Mouse (Mus musculus) lung, embryonic 15.5 days (tissue): Measurements from ENCODE around the gene Rassf8. TPM values are rescaled to one million over a fixed set of nuclear protein-coding genes. Genes with fewer than 3 reads are reported as not detected.
A peak's percentile ranks its signal among the peaks of the same experiment; 100 is the strongest.

ENCODE experiments used
- ATAC-seq: fragments of 200-750 bp; cut with Nextera tagmentation; 2 replicates; pipeline ENCODE4 v1.8.0; 2017; ENCODE audit warnings: moderate number of reproducible peaks, borderline replicate concordance; ENCODE audit not compliant: low FRiP score, low TSS enrichment; ENCODE audit errors: extremely low read depth
- H3K27ac ChIP-seq: fragments of 300-500 bp; sonication (generic); 2 replicates; pipeline ENCODE4 v1.5.1; 2015; ENCODE audit warnings: moderate library complexity, mild to moderate bottlenecking, inconsistent platforms
- H3K27me3 ChIP-seq: fragments of 300-500 bp; sonication (generic); 2 replicates; pipeline ENCODE4 v1.6.1; 2015; ENCODE audit warnings: inconsistent platforms
- H3K36me3 ChIP-seq: fragments of 300-500 bp; sonication (generic); 2 replicates; pipeline ENCODE4 v1.6.1; 2015; ENCODE audit warnings: inconsistent platforms
- H3K4me1 ChIP-seq: fragments of 300-500 bp; sonication (generic); 2 replicates; pipeline ENCODE4 v1.6.1; 2015; ENCODE audit warnings: inconsistent platforms
- H3K4me2 ChIP-seq: fragments of 300-500 bp; sonication (generic); 2 replicates; pipeline ENCODE4 v1.6.1; 2015; ENCODE audit warnings: inconsistent platforms, mild to moderate bottlenecking, moderate library complexity
- H3K4me3 ChIP-seq: fragments of 300-500 bp; sonication (generic); 2 replicates; pipeline ENCODE4 v1.5.1; 2015; ENCODE audit warnings: mild to moderate bottlenecking, inconsistent platforms
- H3K9ac ChIP-seq: fragments of 300-500 bp; sonication (generic); 2 replicates; pipeline ENCODE4 v1.6.1; 2015; ENCODE audit warnings: inconsistent platforms
- H3K9me3 ChIP-seq: fragments of 300-500 bp; sonication (generic); 2 replicates; pipeline ENCODE4 v1.6.1; 2016; ENCODE audit warnings: inconsistent platforms
- WGBS: fragments of 180-500 bp; shearing (Covaris S2); methylation state at CpG from one replicate; pipeline ENCODE4 v1.1.7; 2015; 5-methylcytosine and 5-hydroxymethylcytosine counted together
- polyA plus RNA-seq: library from polyadenylated mRNA; unstranded; fragments of >200 nt; fragmentation: Nextera tagmentation; extraction: Ambion mirVana; gene quantifications from 2 replicates; pipeline ENCODE4 v1.2.1, GENCODE M21; 2015

The Rassf8 gene
- polyA plus RNA-seq, 1 experiment from 2014 or later: 7.8 TPM

- Histone ChIP-seq H3K9ac (no peak overlapping the region), H3K9me3 (no peaks in the 10 kb centered on the region), H3K4me1 (peaks cover 62% of the 10 kb centered on the region), H3K36me3 (no peaks in the 10 kb centered on the region), H3K27me3 (no peaks in the 10 kb centered on the region), H3K4me2 (no peak overlapping the region), H3K27ac (0 out of 2 replicates have a peak overlapping the region, but pooled peaks have one; percentile 88), H3K4me3 (no peak overlapping the region)
- no peak for ATAC-seq
- WGBS: 70% methylated on average over 6 of the region's 6 CpGs
Measured at GRCm38 (mm10) chr6:145766971-145767370, 20.4 kb downstream of the Rassf8 start.

DNA sequence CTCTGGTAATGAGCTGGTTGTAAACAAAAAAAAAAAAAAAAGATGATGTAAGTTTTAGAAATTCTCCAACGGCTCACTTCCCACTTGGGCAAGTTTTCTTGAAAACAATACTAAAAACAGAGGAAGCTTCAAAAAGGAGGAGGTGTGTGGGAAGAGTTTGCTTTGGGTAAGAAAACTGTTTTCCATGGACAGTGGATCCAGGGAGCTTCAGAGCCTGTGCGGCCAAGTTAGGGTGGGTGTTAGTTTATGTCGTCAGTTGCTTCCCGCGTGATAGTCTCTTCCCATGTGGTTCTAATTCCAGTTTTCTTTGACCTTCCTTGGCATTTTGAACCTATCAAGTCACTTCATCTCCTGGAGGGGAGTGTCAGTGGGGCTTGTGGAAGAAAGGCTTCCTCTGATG, 21.1 kb downstream of the Rassf8 start:
- WGBS: 44% methylated on average over 5 of the region's 5 CpGs
- no peaks in the 10 kb centered on the region for H3K27me3 ChIP-seq
- peak overlapping the region; percentile 88 for H3K27ac ChIP-seq
- ATAC-seq: no peak
- no peak overlapping the region for H3K9ac ChIP-seq
- H3K36me3 ChIP-seq: no peaks in the 10 kb centered on the region
- H3K4me3 ChIP-seq: no peak overlapping the region
- H3K9me3 ChIP-seq: no peaks in the 10 kb centered on the region
- peaks cover 62% of the 10 kb centered on the region for H3K4me1 ChIP-seq
- H3K4me2 ChIP-seq: no peak overlapping the region

DNA sequence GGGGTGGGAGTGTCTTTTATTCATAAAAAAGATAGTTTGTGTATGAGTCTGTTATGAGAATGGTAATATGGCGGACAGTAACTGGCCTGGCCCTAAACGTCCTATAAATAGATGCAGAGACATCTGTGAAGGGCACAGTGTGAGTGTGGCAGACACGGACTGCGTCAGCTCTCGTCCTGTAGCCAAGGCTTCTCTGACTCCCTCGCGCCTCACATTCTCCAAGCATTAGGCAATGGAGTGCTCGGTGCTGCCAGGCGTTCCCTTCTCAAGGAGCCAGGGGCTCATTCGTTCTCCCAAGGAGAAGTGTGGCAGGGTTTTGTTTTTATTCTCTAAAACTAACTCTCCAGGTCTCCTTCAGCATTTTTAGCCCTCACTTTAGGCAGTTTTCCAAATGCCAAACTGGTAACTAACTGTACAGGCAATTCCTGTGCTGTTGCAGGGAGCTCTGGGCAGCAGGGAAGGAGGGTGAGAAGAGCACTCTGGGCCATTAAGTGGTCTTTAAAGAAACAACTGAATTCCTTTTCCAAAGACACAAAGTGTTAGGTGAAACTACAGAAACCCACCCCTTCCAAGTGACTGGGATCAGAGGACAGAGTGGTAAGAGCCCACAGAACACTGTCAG, 22.2 kb downstream of the Rassf8 start:
- Histone ChIP-seq H3K9ac (no peak overlapping the region), H3K36me3 (no peaks in the 10 kb centered on the region), H3K9me3 (no peaks in the 10 kb centered on the region), H3K4me3 (no peak overlapping the region), H3K4me2 (no peak overlapping the region), H3K27ac (peak overlapping the region; percentile 88), H3K4me1 (peaks cover 55% of the 10 kb centered on the region), H3K27me3 (no peaks in the 10 kb centered on the region)
- peak; percentile 89 for ATAC-seq
- 25% methylated on average over 10 of the region's 10 CpGs for WGBS

DNA sequence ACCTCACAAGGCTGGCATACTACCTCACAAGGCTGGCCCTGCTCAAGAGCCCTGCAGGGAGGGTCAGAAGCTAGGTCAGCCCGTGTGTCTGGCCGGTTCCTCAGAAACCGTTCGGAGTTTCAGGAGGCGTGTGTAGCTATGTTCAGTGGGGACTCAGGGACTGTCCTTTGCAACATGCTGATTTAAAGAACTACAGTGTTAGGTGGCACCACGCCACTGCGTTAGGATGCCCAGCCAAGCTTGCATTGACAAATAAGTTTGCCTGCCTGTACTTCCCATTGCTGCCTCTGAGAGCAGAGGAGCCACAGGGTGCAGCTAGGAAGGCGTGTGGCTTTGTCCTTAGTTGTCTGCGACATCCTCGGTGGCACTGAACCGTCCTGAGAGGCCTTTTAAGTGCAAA, 23.3 kb downstream of the Rassf8 start:
- ATAC-seq: no peak
- WGBS: 74% methylated on average over 11 of the region's 11 CpGs
- H3K27me3 ChIP-seq: no peaks in the 10 kb centered on the region
- H3K4me1 ChIP-seq: peaks cover 45% of the 10 kb centered on the region
- no peaks in the 10 kb centered on the region for H3K36me3 ChIP-seq
- no peak overlapping the region for H3K9ac ChIP-seq
- no peak overlapping the region for H3K4me2 ChIP-seq
- H3K27ac ChIP-seq: peak overlapping the region; percentile 88
- H3K9me3 ChIP-seq: no peaks in the 10 kb centered on the region
- H3K4me3 ChIP-seq: no peak overlapping the region

- Histone ChIP-seq H3K27ac (peak overlapping the region; percentile 88), H3K36me3 (no peaks in the 10 kb centered on the region), H3K4me1 (peaks cover 41% of the 10 kb centered on the region), H3K9ac (no peak overlapping the region), H3K27me3 (no peaks in the 10 kb centered on the region), H3K9me3 (no peaks in the 10 kb centered on the region), H3K4me2 (no peak overlapping the region), H3K4me3 (no peak overlapping the region)
- 48% methylated on average over 18 of the region's 18 CpGs for WGBS
- no peak for ATAC-seq
Measured at GRCm38 (mm10) chr6:145770272-145771000, 23.9 kb downstream of the Rassf8 start.

- no peak overlapping the region for H3K27ac ChIP-seq
- WGBS: 94% methylated on average over 2 of the region's 2 CpGs
- no peak for ATAC-seq
Measured at GRCm38 (mm10) chr6:145774436-145774835, 27.9 kb downstream of the Rassf8 start.

DNA sequence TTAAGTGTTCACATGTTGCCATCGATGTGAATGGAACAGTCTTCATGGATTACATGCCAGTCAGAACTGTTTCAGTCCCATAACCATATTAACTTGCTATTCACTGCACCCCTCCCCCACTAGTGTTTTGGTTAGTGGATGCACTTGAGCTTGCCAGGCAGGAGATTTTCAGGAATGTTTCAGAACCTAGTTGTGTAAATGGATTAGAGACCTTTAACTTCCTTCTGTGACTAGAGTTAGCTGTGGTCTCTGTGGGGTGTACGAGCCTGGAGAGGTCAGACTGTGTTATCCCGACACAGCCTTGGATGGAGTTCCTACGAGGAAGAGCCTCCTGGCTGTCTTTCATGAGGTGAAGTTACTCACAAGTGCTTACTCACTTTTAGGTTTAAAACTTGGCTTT, 29.7 kb downstream of the Rassf8 start:
- no peaks in the 10 kb centered on the region for H3K9me3 ChIP-seq
- H3K27me3 ChIP-seq: no peaks in the 10 kb centered on the region
- 74% methylated on average over 4 of the region's 4 CpGs for WGBS
- no peak for ATAC-seq
- H3K36me3 ChIP-seq: no peaks in the 10 kb centered on the region
- peaks cover 7% of the 10 kb centered on the region for H3K4me1 ChIP-seq
- no peak overlapping the region for H3K4me2 ChIP-seq
- H3K27ac ChIP-seq: no peak overlapping the region
- H3K9ac ChIP-seq: no peak overlapping the region
- H3K4me3 ChIP-seq: no peak overlapping the region

More at GRCm38 (mm10) chr6:145774436-145774835, 27.9 kb downstream of the Rassf8 start:
- H3K36me3 ChIP-seq: no peaks in the 10 kb centered on the region
- no peak overlapping the region for H3K4me2 ChIP-seq
- peaks cover 20% of the 10 kb centered on the region for H3K4me1 ChIP-seq
- no peak overlapping the region for H3K4me3 ChIP-seq
- no peaks in the 10 kb centered on the region for H3K9me3 ChIP-seq
- no peak overlapping the region for H3K9ac ChIP-seq
- no peaks in the 10 kb centered on the region for H3K27me3 ChIP-seq

DNA sequence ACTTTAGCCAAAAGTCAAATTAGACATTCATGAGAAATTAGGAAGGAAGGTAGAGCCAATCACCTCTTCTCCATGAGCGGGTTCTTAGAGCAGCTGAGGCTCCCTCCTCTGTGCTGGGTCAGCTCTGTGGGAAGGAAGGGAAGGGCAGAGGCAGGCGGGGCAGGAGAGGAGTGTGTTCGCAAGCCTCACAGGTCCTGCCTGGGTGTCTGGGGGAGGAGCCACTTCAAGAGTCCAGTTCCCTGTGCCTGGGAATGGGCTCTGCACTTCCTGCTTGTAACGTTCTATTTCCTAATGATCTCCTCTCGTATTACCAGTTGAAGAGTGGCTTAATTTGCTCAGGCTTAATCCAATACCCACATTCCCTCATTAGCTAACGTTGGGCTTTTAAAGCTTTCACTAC, 32.8 kb downstream of the Rassf8 start:
- peaks cover 7% of the 10 kb centered on the region for H3K4me1 ChIP-seq
- no peaks in the 10 kb centered on the region for H3K27me3 ChIP-seq
- 0 out of 2 replicates have a peak overlapping the region, but pooled peaks have one; percentile 2 for H3K4me2 ChIP-seq
- H3K4me3 ChIP-seq: no peak overlapping the region
- peak; percentile 79 for ATAC-seq
- H3K9ac ChIP-seq: no peak overlapping the region
- no peaks in the 10 kb centered on the region for H3K36me3 ChIP-seq
- WGBS: 10% methylated on average over 6 of the region's 6 CpGs
- no peak overlapping the region for H3K27ac ChIP-seq
- H3K9me3 ChIP-seq: no peaks in the 10 kb centered on the region

- no peaks in the 10 kb centered on the region for H3K36me3 ChIP-seq
- H3K4me2 ChIP-seq: no peak overlapping the region
- H3K4me3 ChIP-seq: no peak overlapping the region
- no peaks in the 10 kb centered on the region for H3K27me3 ChIP-seq
- no peak overlapping the region for H3K27ac ChIP-seq
- ATAC-seq: no peak
- WGBS: 55% methylated on average over 8 of the region's 8 CpGs
- no peaks in the 10 kb centered on the region for H3K9me3 ChIP-seq
- H3K4me1 ChIP-seq: peaks cover 7% of the 10 kb centered on the region
- H3K9ac ChIP-seq: no peak overlapping the region
Measured at GRCm38 (mm10) chr6:145780180-145780802, 33.7 kb downstream of the Rassf8 start.

DNA sequence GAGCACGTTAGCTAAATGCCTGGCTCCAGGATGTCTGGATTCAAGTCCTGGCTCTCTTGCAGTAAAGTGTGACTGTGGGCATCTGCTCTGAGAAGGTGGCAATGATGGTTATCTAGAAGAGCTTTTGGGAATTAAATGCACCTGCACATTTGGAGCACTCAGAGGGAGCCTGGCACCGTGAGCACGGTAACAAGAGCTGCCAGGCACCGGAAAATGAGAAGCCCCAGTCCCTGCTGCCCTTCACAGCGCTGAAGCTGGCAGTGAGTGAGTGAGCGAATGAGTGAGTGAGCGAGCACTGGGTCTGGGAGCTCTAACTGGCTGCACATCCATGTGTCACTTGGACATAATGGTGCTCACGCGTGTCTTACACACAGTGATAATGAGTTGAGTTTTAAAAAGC, 34.7 kb downstream of the Rassf8 start:
- H3K4me3 ChIP-seq: no peak overlapping the region
- H3K36me3 ChIP-seq: no peaks in the 10 kb centered on the region
- no peaks in the 10 kb centered on the region for H3K27me3 ChIP-seq
- no peaks in the 10 kb centered on the region for H3K9me3 ChIP-seq
- no peak for ATAC-seq
- no peak overlapping the region for H3K27ac ChIP-seq
- H3K4me1 ChIP-seq: peaks cover 7% of the 10 kb centered on the region
- no peak overlapping the region for H3K9ac ChIP-seq
- no peak overlapping the region for H3K4me2 ChIP-seq
- 82% methylated on average over 9 of the region's 9 CpGs for WGBS

DNA sequence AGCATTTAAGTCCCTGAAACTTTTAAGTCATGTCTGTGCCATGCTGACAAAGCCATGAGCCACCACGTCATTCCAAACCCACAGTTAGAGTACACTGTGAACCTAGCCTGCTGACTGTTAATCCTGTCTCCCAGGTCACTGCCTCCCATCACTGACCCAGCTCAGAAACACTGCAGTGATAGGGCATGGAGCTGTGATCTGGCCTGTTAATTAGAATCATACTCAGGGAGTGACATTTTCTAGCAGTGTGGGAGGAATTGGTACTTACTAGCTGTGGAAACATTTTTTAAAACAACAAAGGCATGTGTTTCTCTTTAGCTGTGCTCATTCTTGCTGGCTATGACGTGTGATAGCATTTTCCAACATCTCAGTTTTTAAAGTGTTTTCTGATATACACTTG, 35.4 kb downstream of the Rassf8 start:
- Histone ChIP-seq H3K9me3 (no peaks in the 10 kb centered on the region), H3K27ac (no peak overlapping the region)

GRCm38 (mm10) chr6:145787311-145787710, 40.8 kb downstream of the Rassf8 start:
- no peak overlapping the region for H3K9ac ChIP-seq
- no peaks in the 10 kb centered on the region for H3K27me3 ChIP-seq
- H3K9me3 ChIP-seq: no peaks in the 10 kb centered on the region
- H3K4me3 ChIP-seq: no peak overlapping the region
- ATAC-seq: no peak
- no peak overlapping the region for H3K27ac ChIP-seq
- peaks cover 5% of the 10 kb centered on the region for H3K4me1 ChIP-seq
- no peak overlapping the region for H3K4me2 ChIP-seq
- no peaks in the 10 kb centered on the region for H3K36me3 ChIP-seq
- WGBS: 71% methylated on average over 2 of the region's 2 CpGs

More for the DNA sequence above, 35.4 kb downstream of the Rassf8 start:
- H3K27me3 ChIP-seq: no peaks in the 10 kb centered on the region
- H3K9ac ChIP-seq: no peak overlapping the region
- H3K36me3 ChIP-seq: no peaks in the 10 kb centered on the region
- H3K4me1 ChIP-seq: peaks cover 7% of the 10 kb centered on the region
- 78% methylated on average over 2 of the region's 2 CpGs for WGBS
- ATAC-seq: no peak
- H3K4me3 ChIP-seq: no peak overlapping the region
- H3K4me2 ChIP-seq: no peak overlapping the region
